Mouse (Mus musculus): ENCODE data around the gene Gm37240. TPM values are rescaled to one million over a fixed set of nuclear protein-coding genes. Genes with fewer than 3 reads are reported as not detected.

Gm37240 gene
- polyA plus RNA-seq, 1 experiment from 2014 or later, result 13.4 TPM

- 74% methylated on average over 6 of the region's 6 CpGs for WGBS
- no peak overlapping the region for H3K9ac ChIP-seq (ENCODE audit: low read depth, low read length)
- no peak overlapping the region for H3K27ac ChIP-seq (replicated peaks; ENCODE audit: low read depth, low read length)
- H3K9me3 ChIP-seq (ENCODE audit: control insufficient read depth, low read length), result no peaks in the 10 kb centered on the region
- H3K36me3 ChIP-seq (ENCODE audit: control insufficient read depth, insufficient read depth, low read length), result no peaks in the 10 kb centered on the region
- no peak overlapping the region for H3K4me3 ChIP-seq (ENCODE audit: low read depth, low read length)
- ATAC-seq (ENCODE audit: low read depth) (no peak), DNase-seq (ENCODE audit: low spot score) (no peak)
- H3K27me3 ChIP-seq (replicated peaks; ENCODE audit: control insufficient read depth, insufficient read depth, low read length), result no peaks in the 10 kb centered on the region
- no peaks in the 10 kb centered on the region for H3K4me1 ChIP-seq (ENCODE audit: control insufficient read depth, insufficient read depth, low read length)
- H3K4me2 ChIP-seq (ENCODE audit: low read depth, low read length), result no peak overlapping the region
Measured at GRCm38 (mm10) chr3:85251631-85252030, 635.7 kb downstream of the Gm37240 start.

DNA sequence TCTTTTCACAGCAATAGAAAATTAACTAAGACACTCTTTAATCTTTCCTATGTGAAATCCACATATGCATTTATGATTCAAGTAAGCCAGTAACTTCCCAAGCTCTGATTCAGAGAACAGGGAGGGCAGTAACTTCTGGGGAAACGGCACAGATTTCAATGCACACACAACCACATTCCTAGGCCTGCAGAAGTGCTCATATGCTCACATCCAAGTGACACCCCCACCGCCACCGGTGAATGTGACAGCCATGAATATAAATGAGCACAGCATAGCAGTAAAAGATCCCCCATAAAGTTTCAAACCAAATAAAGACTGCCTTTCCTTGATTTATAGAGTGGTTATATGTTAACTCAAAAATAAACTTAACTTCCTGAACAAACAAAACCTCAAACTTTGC is 641.2 kb downstream of the Gm37240 start:
- no peak for ATAC-seq (ENCODE audit: low read depth)
- Histone ChIP-seq H3K4me1 (ENCODE audit: control insufficient read depth, insufficient read depth, low read length) (no peaks in the 10 kb centered on the region), H3K4me3 (ENCODE audit: low read depth, low read length) (no peak overlapping the region), H3K27me3 (replicated peaks; ENCODE audit: control insufficient read depth, insufficient read depth, low read length) (no peaks in the 10 kb centered on the region), H3K27ac (replicated peaks; ENCODE audit: low read depth, low read length) (no peak overlapping the region; the same call in 1 of the 2 replicates), H3K4me2 (ENCODE audit: low read depth, low read length) (no peak overlapping the region), H3K9ac (ENCODE audit: low read depth, low read length) (no peak overlapping the region), H3K9me3 (ENCODE audit: control insufficient read depth, low read length) (no peaks in the 10 kb centered on the region), H3K36me3 (ENCODE audit: control insufficient read depth, insufficient read depth, low read length) (no peaks in the 10 kb centered on the region)
- DNase-seq (ENCODE audit: low spot score), result no peak
- 71% methylated on average over 3 of the region's 3 CpGs for WGBS

DNA sequence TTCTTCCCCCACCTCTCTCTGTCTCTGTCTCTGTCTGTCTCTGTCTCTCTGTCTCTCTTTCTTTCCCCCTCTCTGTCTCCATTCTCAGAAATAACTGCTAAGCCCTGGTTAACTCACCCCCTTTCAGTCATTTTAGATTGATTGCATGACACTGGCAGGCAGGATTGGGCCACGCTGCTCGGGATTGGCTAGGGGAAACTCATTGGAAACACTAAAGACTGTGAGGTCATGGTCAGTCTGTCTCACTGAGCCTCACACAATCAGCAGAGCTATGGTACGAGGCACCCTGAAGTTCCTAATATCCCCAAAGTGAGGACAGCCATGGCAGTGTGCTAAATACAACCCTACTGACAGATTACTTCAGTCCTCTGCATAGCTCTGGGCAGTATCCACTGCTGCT is 650.8 kb downstream of the Gm37240 start:
- Histone ChIP-seq H3K27ac (replicated peaks; ENCODE audit: low read depth, low read length) (no peak overlapping the region), H3K27me3 (replicated peaks; ENCODE audit: control insufficient read depth, insufficient read depth, low read length) (no peaks in the 10 kb centered on the region), H3K4me3 (ENCODE audit: low read depth, low read length) (no peak overlapping the region), H3K4me1 (ENCODE audit: control insufficient read depth, insufficient read depth, low read length) (no peaks in the 10 kb centered on the region), H3K9me3 (ENCODE audit: control insufficient read depth, low read length) (no peaks in the 10 kb centered on the region), H3K9ac (ENCODE audit: low read depth, low read length) (no peak overlapping the region), H3K36me3 (ENCODE audit: control insufficient read depth, insufficient read depth, low read length) (no peaks in the 10 kb centered on the region), H3K4me2 (ENCODE audit: low read depth, low read length) (no peak overlapping the region)
- WGBS, result 78% methylated on average over 3 of the region's 3 CpGs
- no peak for ATAC-seq (ENCODE audit: low read depth)
- no peak for DNase-seq (ENCODE audit: low spot score)

- Histone ChIP-seq H3K9ac (ENCODE audit: low read depth, low read length) (no peak overlapping the region), H3K27ac (replicated peaks; ENCODE audit: low read depth, low read length) (no peak overlapping the region), H3K4me2 (ENCODE audit: low read depth, low read length) (no peak overlapping the region), H3K4me3 (ENCODE audit: low read depth, low read length) (no peak overlapping the region), H3K27me3 (replicated peaks; ENCODE audit: control insufficient read depth, insufficient read depth, low read length) (no peaks in the 10 kb centered on the region), H3K4me1 (ENCODE audit: control insufficient read depth, insufficient read depth, low read length) (no peaks in the 10 kb centered on the region), H3K9me3 (ENCODE audit: control insufficient read depth, low read length) (no peaks in the 10 kb centered on the region), H3K36me3 (ENCODE audit: control insufficient read depth, insufficient read depth, low read length) (no peaks in the 10 kb centered on the region)
- DNase-seq (ENCODE audit: low spot score), result no peak
- WGBS, result 39% methylated on average over 6 of the region's 6 CpGs
- no peak for ATAC-seq (ENCODE audit: low read depth)
Measured at GRCm38 (mm10) chr3:85232846-85233245, 654.5 kb downstream of the Gm37240 start.

- Histone ChIP-seq H3K4me1 (ENCODE audit: control insufficient read depth, insufficient read depth, low read length) (no peaks in the 10 kb centered on the region), H3K4me3 (ENCODE audit: low read depth, low read length) (no peak overlapping the region), H3K27me3 (replicated peaks; ENCODE audit: control insufficient read depth, insufficient read depth, low read length) (no peaks in the 10 kb centered on the region), H3K9me3 (ENCODE audit: control insufficient read depth, low read length) (no peaks in the 10 kb centered on the region), H3K36me3 (ENCODE audit: control insufficient read depth, insufficient read depth, low read length) (no peaks in the 10 kb centered on the region), H3K9ac (ENCODE audit: low read depth, low read length) (no peak overlapping the region), H3K27ac (replicated peaks; ENCODE audit: low read depth, low read length) (no peak overlapping the region), H3K4me2 (ENCODE audit: low read depth, low read length) (no peak overlapping the region)
- 83% methylated on average over 5 of the region's 5 CpGs for WGBS
- DNase-seq (ENCODE audit: low spot score), result no peak
- ATAC-seq (ENCODE audit: low read depth), result no peak
Measured at GRCm38 (mm10) chr3:85222046-85222445, 665.3 kb downstream of the Gm37240 start.

GRCm38 (mm10) chr3:85214926-85215325 is 672.4 kb downstream of the Gm37240 start:
- Histone ChIP-seq H3K4me2 (ENCODE audit: low read depth, low read length) (no peak overlapping the region), H3K36me3 (ENCODE audit: control insufficient read depth, insufficient read depth, low read length) (no peaks in the 10 kb centered on the region), H3K27me3 (replicated peaks; ENCODE audit: control insufficient read depth, insufficient read depth, low read length) (no peaks in the 10 kb centered on the region), H3K27ac (replicated peaks; ENCODE audit: low read depth, low read length) (no peak overlapping the region), H3K4me1 (ENCODE audit: control insufficient read depth, insufficient read depth, low read length) (no peaks in the 10 kb centered on the region), H3K9me3 (ENCODE audit: control insufficient read depth, low read length) (no peaks in the 10 kb centered on the region), H3K9ac (ENCODE audit: low read depth, low read length) (no peak overlapping the region), H3K4me3 (ENCODE audit: low read depth, low read length) (no peak overlapping the region)
- DNase-seq (ENCODE audit: low spot score) (no peak), ATAC-seq (ENCODE audit: low read depth) (no peak)
- 83% methylated on average over 5 of the region's 5 CpGs for WGBS

GRCm38 (mm10) chr3:85212751-85213350 is 674.5 kb downstream of the Gm37240 start:
- H3K4me3 ChIP-seq (ENCODE audit: low read depth, low read length), result no peak overlapping the region
- 68% methylated on average over 9 of the region's 9 CpGs for WGBS
- no peak overlapping the region for H3K9ac ChIP-seq (ENCODE audit: low read depth, low read length)
- no peaks in the 10 kb centered on the region for H3K27me3 ChIP-seq (replicated peaks; ENCODE audit: control insufficient read depth, insufficient read depth, low read length)
- H3K4me2 ChIP-seq (ENCODE audit: low read depth, low read length), result no peak overlapping the region
- H3K36me3 ChIP-seq (ENCODE audit: control insufficient read depth, insufficient read depth, low read length), result no peaks in the 10 kb centered on the region
- ATAC-seq (ENCODE audit: low read depth) (no peak), DNase-seq (ENCODE audit: low spot score) (peak; percentile 40)
- no peak overlapping the region for H3K27ac ChIP-seq (replicated peaks; ENCODE audit: low read depth, low read length)
- no peaks in the 10 kb centered on the region for H3K4me1 ChIP-seq (ENCODE audit: control insufficient read depth, insufficient read depth, low read length)
- H3K9me3 ChIP-seq (ENCODE audit: control insufficient read depth, low read length), result no peaks in the 10 kb centered on the region

DNA sequence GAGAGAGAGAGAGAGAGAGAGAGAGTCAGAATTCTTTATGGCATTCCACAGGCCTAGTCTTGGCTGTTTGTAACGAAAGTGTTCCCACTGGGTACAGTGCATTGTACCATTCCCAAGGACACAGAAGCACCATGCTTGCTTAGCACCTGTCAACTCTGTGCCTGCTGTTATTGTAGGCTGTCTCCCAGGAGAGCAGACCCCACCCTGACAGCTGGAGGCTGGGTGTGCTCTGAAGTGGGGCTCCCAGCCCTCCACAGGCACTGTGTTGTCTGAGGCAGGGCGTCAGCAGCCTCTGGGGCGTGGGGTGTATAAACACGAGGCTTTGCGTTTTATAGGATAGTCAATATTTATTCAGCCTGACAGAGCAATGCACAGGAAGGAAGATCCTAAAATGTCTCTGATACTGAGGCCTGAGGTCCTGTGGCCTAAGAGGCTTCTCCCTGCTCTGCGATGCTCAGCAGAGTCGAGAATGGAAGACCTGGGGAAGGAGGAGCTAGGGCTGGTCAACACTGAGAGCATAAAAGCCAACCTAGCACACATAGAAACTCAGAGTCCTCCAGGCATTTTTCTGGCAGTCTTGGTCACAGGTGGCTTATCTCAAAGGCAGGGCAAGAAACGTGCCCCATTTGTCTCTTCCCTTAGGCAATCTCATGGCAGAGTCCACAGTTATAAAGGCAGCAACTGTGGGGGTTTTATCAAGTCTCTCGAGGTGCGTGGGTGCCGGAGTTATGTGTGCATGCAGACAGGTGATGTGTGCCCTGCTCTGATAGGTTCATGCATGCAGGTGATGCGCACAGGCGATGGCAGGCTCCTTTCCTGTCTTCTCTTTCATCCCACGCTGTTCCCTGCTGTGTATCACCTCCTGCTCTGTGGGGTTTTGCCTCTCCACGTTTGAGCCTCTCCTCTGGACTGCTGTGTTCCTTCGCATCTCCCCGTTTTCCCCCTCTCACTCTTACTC is 677.2 kb downstream of the Gm37240 start:
- no peaks in the 10 kb centered on the region for H3K9me3 ChIP-seq (ENCODE audit: control insufficient read depth, low read length)
- H3K9ac ChIP-seq (ENCODE audit: low read depth, low read length), result no peak overlapping the region
- WGBS, result 72% methylated on average over 17 of the region's 17 CpGs
- H3K27ac ChIP-seq (replicated peaks; ENCODE audit: low read depth, low read length), result no peak overlapping the region
- ATAC-seq (ENCODE audit: low read depth) (peak; percentile 80; the same call in 1 of the 2 replicates), DNase-seq (ENCODE audit: low spot score) (peak; percentile 33)
- no peaks in the 10 kb centered on the region for H3K4me1 ChIP-seq (ENCODE audit: control insufficient read depth, insufficient read depth, low read length)
- no peak overlapping the region for H3K4me2 ChIP-seq (ENCODE audit: low read depth, low read length)
- no peaks in the 10 kb centered on the region for H3K27me3 ChIP-seq (replicated peaks; ENCODE audit: control insufficient read depth, insufficient read depth, low read length)
- H3K36me3 ChIP-seq (ENCODE audit: control insufficient read depth, insufficient read depth, low read length), result no peaks in the 10 kb centered on the region
- no peak overlapping the region for H3K4me3 ChIP-seq (ENCODE audit: low read depth, low read length)
